Mouse (Mus musculus) erythroblast, embryonic 14.5 days (primary cell): ENCODE data around the gene Ptp4a2. TPM values are rescaled to one million over a fixed set of nuclear protein-coding genes. Genes with fewer than 3 reads are reported as not detected.
A peak's percentile ranks its signal among the peaks of the same experiment; 100 is the strongest.

ENCODE experiments used
- H3K27me3 ChIP-seq: 2 replicates; pipeline ENCODE4 v1.6.1; 2012; ENCODE audit warnings: inconsistent platforms; ENCODE audit not compliant: control insufficient read depth
- H3K36me3 ChIP-seq: 2 replicates; pipeline ENCODE4 v1.6.1; 2012; ENCODE audit warnings: mild to moderate bottlenecking, inconsistent platforms; ENCODE audit not compliant: control insufficient read depth
- H3K4me1 ChIP-seq: 2 replicates; pipeline ENCODE4 v1.6.1; 2012; ENCODE audit warnings: inconsistent platforms; ENCODE audit not compliant: control insufficient read depth
- H3K4me3 ChIP-seq: replicated peaks from 2 replicates; pipeline ENCODE3; 2012; ENCODE audit warnings: moderate library complexity, mild to moderate bottlenecking, inconsistent platforms
- H3K9me3 ChIP-seq: 2 replicates; pipeline ENCODE4 v1.6.1; 2012; ENCODE audit warnings: low read length, inconsistent platforms, mixed read lengths; ENCODE audit not compliant: control insufficient read depth
- GATA1 ChIP-seq: IDR thresholded peaks from 2 replicates; pipeline ENCODE4 v1.6.1; 2012; ENCODE audit warnings: low read length, inconsistent platforms, mixed read lengths
- TAL1 ChIP-seq: IDR thresholded peaks from 3 replicates; pipeline ENCODE4 v1.6.1; 2012; ENCODE audit warnings: low read length, inconsistent platforms, mixed read lengths
- polyA plus RNA-seq: library from polyadenylated mRNA; stranded (reverse); fragments of >175 nt; gene quantifications from 2 replicates; pipeline ENCODE4 v1.2.3, GENCODE M21; 2012

Gene Ptp4a2
- polyA plus RNA-seq, 1 experiment = 4.7 TPM

DNA sequence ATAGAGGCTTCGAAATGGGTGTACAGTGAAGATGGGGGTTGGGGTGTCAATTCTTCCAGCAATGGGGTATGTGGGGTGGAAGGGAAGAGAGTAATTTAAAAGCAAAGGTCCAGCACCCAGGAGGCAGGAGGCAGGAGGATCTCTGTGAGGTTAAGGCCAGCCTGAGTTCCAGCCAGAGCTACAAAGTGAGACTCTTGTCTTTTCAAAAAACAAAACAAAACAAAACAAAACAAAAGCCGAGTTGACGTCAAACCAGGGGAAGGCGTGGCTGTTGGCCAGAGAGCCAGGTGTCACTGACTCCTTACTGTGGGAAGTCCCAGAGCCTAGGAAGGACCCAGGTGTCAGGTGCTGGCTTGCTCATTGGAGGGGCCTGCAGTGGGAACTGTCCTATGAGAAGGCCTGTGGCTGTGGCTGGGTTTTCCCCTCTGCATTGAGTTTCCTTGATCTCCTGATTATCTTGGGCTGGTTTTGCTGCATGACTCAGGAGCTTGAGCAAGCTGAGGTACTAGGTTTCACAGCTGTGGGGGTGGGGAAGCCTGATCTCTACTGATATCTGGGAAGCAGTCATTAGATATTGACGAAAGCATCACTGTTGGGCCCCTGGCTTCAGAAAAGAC, 17.2 kb upstream of the Ptp4a2 start:
- H3K36me3 ChIP-seq = no peaks in the 10 kb centered on the region
- no peaks in the 10 kb centered on the region for H3K9me3 ChIP-seq
- peaks cover 16% of the 10 kb centered on the region for H3K27me3 ChIP-seq
- peaks cover 24% of the 10 kb centered on the region for H3K4me1 ChIP-seq
- TF ChIP-seq GATA1 (no peak), TAL1 (no peak)
- no peak overlapping the region for H3K4me3 ChIP-seq

DNA sequence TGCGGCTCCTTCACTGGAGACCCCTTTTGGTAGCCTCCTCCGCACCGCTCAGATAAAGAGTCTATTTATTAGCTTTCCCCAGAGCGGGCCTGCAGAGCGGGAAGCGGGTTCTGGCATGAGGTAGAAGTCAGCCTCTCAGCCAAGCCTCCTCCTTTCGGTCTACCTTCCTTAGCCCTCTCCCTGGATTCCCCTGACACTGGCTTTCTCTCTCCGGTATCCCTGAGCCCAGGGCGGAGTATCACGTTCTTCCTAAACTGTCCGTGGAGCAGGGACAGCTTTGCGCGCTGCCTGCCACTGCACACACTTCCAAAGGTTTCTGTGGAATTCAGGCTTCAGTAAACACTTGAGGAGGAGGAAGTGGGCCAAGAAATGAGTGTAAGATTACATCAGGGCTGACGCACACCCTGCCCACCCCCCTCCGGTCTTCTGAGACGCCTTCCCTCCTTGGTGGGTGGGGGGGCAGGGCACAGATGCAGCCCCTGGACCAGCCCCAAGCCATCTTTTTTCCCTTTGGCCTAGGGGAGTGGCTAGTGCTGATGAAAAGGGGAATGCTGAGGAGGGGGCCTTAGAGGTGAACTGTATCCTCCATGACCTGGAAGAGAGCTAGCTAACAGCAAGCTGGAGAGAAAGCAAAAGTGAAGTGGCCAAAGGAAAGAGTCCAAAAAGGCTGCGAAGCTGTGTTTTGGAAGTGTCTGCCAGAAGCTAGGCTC, 15.7 kb upstream of the Ptp4a2 start:
- no peak for TF ChIP-seq GATA1
- no peak for TF ChIP-seq TAL1
- no peaks in the 10 kb centered on the region for H3K9me3 ChIP-seq
- H3K27me3 ChIP-seq = peaks cover 16% of the 10 kb centered on the region
- H3K4me3 ChIP-seq = peak overlapping the region; percentile 25
- H3K4me1 ChIP-seq = peaks cover 24% of the 10 kb centered on the region
- H3K36me3 ChIP-seq = no peaks in the 10 kb centered on the region

DNA sequence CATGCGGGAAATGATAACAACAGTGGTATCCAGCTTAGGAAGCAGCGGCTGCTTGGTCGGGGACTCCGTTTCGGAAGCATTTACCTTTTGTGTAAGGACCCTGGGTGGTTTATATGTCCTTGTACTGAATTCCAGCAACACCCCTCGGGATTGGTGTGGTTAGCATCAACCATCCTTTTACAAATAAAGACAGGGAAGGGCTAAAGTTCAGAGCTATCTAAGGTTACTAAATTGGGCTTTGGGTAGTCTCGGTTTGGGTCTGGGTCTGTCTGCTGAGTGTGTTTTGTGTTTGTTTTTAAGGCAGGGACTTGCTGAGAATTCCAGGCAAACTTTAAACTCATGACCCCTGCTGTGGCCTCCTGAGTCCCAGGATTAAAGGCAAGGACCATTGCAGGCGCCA, 15.2 kb upstream of the Ptp4a2 start:
- peaks cover 16% of the 10 kb centered on the region for H3K27me3 ChIP-seq
- TF ChIP-seq GATA1 = no peak
- no peak for TF ChIP-seq TAL1
- H3K4me1 ChIP-seq = peaks cover 24% of the 10 kb centered on the region
- no peaks in the 10 kb centered on the region for H3K9me3 ChIP-seq
- H3K4me3 ChIP-seq = peak overlapping the region; percentile 25
- H3K36me3 ChIP-seq = no peaks in the 10 kb centered on the region

DNA sequence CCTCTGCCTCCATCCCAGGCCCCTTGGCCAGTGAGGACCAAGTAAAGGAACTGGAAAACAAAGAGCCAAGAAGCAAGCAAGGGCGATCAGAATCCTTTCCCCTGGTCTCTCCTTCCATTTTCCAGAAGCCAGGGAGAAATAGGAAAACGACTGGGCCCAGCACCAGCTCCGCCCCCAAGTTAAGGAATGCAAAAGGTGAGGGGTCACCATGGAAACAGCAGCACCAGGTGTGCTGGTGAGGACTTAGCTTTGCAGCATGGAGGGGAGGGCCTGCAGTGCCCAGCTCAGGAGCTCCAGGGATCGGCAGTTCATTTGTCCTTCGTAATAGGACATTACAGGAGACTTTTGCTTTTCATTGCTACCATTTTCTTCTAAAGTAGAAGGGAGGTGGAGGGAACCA, 13.0 kb upstream of the Ptp4a2 start:
- TF ChIP-seq GATA1 (no peak), TAL1 (no peak)
- H3K4me1 ChIP-seq = peaks cover 21% of the 10 kb centered on the region
- no peaks in the 10 kb centered on the region for H3K9me3 ChIP-seq
- H3K27me3 ChIP-seq = peaks cover 16% of the 10 kb centered on the region
- no peaks in the 10 kb centered on the region for H3K36me3 ChIP-seq
- H3K4me3 ChIP-seq = no peak overlapping the region

DNA sequence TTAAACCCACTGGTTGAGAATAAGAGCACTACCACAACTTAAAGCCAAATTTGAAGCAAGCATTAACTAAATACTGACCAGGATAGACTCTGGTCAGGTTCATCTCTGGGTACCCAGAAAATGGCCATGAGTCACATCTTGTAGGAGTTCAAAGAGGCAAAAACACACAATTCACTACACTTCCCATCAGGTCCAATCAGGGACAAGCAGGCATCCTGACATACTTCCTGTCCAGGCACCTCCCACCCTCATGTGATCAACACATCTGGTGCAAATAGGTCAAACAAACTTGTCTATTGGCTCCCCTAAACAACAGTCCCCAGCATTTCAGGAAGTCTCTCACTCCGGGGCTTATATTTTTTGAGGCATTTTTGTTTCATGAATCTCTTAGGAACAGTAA, 7.7 kb upstream of the Ptp4a2 start:
- no peaks in the 10 kb centered on the region for H3K9me3 ChIP-seq
- H3K36me3 ChIP-seq = no peaks in the 10 kb centered on the region
- peaks cover 1% of the 10 kb centered on the region for H3K27me3 ChIP-seq
- no peak overlapping the region for H3K4me3 ChIP-seq
- H3K4me1 ChIP-seq = no peaks in the 10 kb centered on the region
- TF ChIP-seq GATA1 (no peak), TAL1 (no peak)

DNA sequence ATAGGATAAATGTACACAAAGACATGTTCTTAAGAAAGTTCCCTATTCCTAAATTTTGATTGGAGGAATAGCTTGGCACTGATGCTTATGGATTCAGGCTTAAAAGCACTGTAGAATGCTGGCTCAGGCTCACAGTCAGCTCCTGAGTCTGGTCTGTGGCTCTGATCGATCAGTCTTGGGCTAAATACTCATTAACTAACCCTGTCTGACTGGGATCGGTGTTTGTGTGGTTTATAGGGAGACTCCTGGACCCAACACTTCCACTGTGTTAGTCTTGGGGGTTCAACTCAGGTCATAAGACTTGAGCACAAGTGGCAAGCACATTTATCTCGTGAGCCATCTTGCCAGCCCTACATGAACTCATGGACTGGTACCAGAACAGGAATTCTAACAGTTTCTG, 6.0 kb upstream of the Ptp4a2 start:
- Histone ChIP-seq H3K9me3 (no peaks in the 10 kb centered on the region), H3K27me3 (peaks cover 17% of the 10 kb centered on the region), H3K4me1 (no peaks in the 10 kb centered on the region), H3K4me3 (no peak overlapping the region), H3K36me3 (no peaks in the 10 kb centered on the region)
- TF ChIP-seq GATA1 (no peak), TAL1 (no peak)

DNA sequence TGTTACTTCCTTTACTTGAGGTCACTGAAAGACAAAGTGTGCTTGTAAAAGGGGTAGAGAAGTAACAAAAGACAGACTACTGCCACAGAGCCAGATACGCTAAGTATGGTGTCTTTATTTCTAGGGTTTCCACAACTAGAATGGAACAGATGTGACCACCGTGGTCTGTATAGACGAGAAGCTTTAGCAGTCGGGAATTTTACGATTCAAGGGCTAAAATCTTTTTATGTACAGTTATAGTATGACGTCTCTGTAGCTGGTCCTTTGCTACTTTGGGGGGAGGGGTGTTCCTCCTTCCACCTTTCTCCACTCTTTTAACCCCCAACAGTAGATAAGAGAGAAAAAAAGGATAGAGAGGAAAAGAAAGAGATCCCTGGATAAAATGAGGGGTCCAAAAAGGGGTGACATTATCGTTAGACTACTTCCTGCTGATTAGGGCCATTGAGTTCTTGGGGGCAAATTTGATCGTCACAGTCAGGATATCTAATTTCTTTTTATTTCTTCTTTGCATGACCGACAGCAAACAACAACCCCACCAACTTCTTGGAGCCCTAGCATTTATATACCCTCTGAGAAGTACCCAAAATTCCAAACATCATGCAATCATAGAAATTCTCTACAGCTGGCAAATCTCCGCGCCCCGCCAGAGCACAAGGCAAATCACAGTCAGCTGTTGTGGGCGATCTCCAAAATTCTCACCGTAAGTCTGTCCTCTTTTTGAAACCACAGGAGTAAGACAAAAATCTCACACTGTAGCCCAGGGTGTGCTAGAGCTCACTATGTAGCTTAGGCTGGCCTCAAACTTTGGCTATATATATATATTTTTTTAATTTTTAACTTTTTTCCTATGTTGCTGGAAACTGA, 818 bp downstream of the Ptp4a2 start:
- Histone ChIP-seq H3K36me3 (no peaks in the 10 kb centered on the region), H3K4me3 (no peak overlapping the region), H3K9me3 (peaks cover 5% of the 10 kb centered on the region; the same call in 1 of the 2 replicates), H3K27me3 (peaks cover 46% of the 10 kb centered on the region), H3K4me1 (peaks cover 10% of the 10 kb centered on the region)
- TF ChIP-seq TAL1 = no peak

DNA sequence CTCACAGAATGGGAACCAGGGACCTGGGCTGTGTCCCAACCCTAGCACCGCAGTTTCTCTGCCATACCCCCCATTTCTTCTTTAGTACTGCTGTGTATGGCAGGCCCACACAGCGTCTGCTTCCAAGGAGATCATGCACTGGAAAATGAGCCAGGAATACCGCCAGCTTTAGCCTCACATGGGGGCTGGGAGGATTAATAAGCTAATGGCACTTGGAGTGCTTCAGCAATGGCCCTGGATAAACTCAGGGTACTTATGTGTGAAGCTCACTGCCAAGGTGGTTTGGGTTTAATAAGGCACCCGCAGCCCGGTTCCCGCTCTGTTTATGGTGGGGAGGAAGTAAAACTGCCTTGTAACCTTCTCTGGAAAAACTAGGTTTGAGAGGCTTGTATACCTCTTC, 6.6 kb downstream of the Ptp4a2 start:
- TF ChIP-seq GATA1 = no peak
- Histone ChIP-seq H3K9me3 (peaks cover 5% of the 10 kb centered on the region; the same call in 1 of the 2 replicates), H3K4me1 (peaks cover 32% of the 10 kb centered on the region), H3K27me3 (peaks cover 5% of the 10 kb centered on the region), H3K36me3 (peaks cover under 1% of the 10 kb centered on the region), H3K4me3 (no peak overlapping the region)

DNA sequence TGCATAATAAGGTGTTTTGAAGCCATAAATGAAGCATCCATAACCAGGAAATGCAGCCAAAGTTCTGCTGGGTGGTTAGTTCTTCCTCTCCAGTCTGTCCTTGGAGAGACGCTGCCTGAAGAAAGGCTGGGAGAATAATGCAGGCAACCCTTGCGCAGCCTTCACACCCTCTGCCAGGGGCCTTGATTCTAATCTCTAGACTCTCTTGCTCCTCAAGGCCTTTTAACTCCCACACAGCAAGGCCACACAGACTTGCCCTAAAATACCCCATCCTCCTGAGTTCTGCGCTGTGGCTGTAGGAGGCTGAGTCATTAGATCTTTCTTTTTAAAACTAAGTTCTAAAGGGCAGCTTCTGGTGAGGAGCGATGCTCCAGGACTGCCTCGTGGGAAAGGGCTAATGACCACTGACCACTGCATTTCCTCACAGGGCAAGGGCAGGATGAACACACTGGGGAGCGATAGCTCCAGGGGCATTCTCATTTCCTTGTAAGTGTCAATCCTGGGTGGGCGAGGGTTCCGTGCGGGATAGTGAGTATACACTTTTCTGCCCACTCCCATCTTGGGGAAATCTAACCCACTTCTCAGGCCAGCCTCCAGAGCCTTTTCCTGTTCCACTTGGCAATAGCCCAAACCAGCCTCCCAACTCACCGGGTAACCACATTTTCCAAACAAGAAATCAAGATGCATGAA, 7.6 kb downstream of the Ptp4a2 start:
- Histone ChIP-seq H3K4me1 (peaks cover 42% of the 10 kb centered on the region), H3K9me3 (peaks cover 2% of the 10 kb centered on the region; the same call in 1 of the 2 replicates), H3K36me3 (peaks cover 8% of the 10 kb centered on the region), H3K27me3 (no peaks in the 10 kb centered on the region), H3K4me3 (no peak overlapping the region)
- TF ChIP-seq GATA1 (no peak), TAL1 (no peak)
